Mouse (Mus musculus) spleen, adult 2 months (tissue): ENCODE measurements around the gene Rb1.

Experiments
- CTCF ChIP-seq: fragments of 200-500 bp; IDR thresholded peaks from 2 replicates; pipeline ENCODE4 v1.5.1; 2011; ENCODE audit warnings: mild to moderate bottlenecking, inconsistent platforms; ENCODE audit not compliant: insufficient read depth, insufficient read length, insufficient replicate concordance; ENCODE audit errors: extremely low read depth
- POLR2A ChIP-seq: fragments of 200-500 bp; IDR thresholded peaks from 2 replicates; pipeline ENCODE4 v1.6.1; 2011; ENCODE audit warnings: low read depth, low read length, inconsistent platforms

- TF ChIP-seq CTCF, result no peak
- TF ChIP-seq POLR2A, result no peak
These were observed 5.8 kb upstream of the Rb1 start for GRCm38 (mm10) chr14:73331386-73331785.
